Mouse (Mus musculus) gastrocnemius, postnatal 36 days (tissue): ENCODE measurements around the gene Ubp1. TPM values are rescaled to one million over a fixed set of nuclear protein-coding genes. Genes with fewer than 3 reads are reported as not detected.

Experiments
- DNase-seq, 2 experiments: peaks; one replicate each; pipeline ENCODE4 v3.0.0; 2022
- intact Hi-C: fragments of 180-260 bp; cut with DNase I; formaldehyde crosslinking; loops from one replicate; pipeline ENCODE4 v1.15.1; 2025
- total RNA-seq, 2 experiments: library from RNA; stranded (reverse); gene quantifications; 2 replicates each; pipeline ENCODE4 v1.2.3; 2021

Gene Ubp1
- total RNA-seq, 2 experiments from 2014 or later: 17.0 to 17.6 TPM

GRCm38 (mm10) chr9:113966838-113967237 is 36.1 kb downstream of the Ubp1 start:
- intact Hi-C loops: no loop called here
- no peak for DNase-seq

GRCm38 (mm10) chr9:113968967-113969366 is 38.2 kb downstream of the Ubp1 start:
- DNase-seq: no peak
- intact Hi-C loops: no loop called here

- no peak for DNase-seq
- intact Hi-C loops: no loop called here
Measured at GRCm38 (mm10) chr9:113969399-113969798, 38.7 kb downstream of the Ubp1 start.

- no peak for DNase-seq
- intact Hi-C loops: no loop called here
Measured at GRCm38 (mm10) chr9:113970041-113970440, 39.3 kb downstream of the Ubp1 start.

GRCm38 (mm10) chr9:113971615-113972014 is 40.9 kb downstream of the Ubp1 start:
- intact Hi-C loops: no loop called here
- DNase-seq: no peak

GRCm38 (mm10) chr9:113973857-113974256 is 43.1 kb downstream of the Ubp1 start:
- intact Hi-C loops: no loop called here
- no peak for DNase-seq

- intact Hi-C loops: no loop called here
Measured at GRCm38 (mm10) chr9:113974945-113975344, 44.2 kb downstream of the Ubp1 start.

GRCm38 (mm10) chr9:113975442-113975841 is 44.7 kb downstream of the Ubp1 start:
- intact Hi-C loops: no loop called here
- no peak for DNase-seq

More at GRCm38 (mm10) chr9:113974945-113975344, 44.2 kb downstream of the Ubp1 start:
- DNase-seq: no peak

GRCm38 (mm10) chr9:113976264-113976663 is 45.5 kb downstream of the Ubp1 start:
- DNase-seq: no peak
- intact Hi-C loops: no loop called here

GRCm38 (mm10) chr9:113977225-113977840 is 46.6 kb downstream of the Ubp1 start:
- intact Hi-C loops: no loop called here
- no peak for DNase-seq

GRCm38 (mm10) chr9:113978656-113979055 is 47.9 kb downstream of the Ubp1 start:
- intact Hi-C loops: no loop called here
- no peak for DNase-seq

GRCm38 (mm10) chr9:113979356-113979755 is 48.6 kb downstream of the Ubp1 start:
- intact Hi-C loops: no loop called here
- no peak for DNase-seq

- DNase-seq: no peak
- intact Hi-C loops: no loop called here
Measured at GRCm38 (mm10) chr9:113981099-113981880, 50.6 kb downstream of the Ubp1 start.

GRCm38 (mm10) chr9:113982451-113982850 is 51.7 kb downstream of the Ubp1 start:
- DNase-seq: no peak
- intact Hi-C loops: no loop called here

- DNase-seq: no peak
- intact Hi-C loops: no loop called here
Measured at GRCm38 (mm10) chr9:113982883-113983670, 52.3 kb downstream of the Ubp1 start.

- no peak for DNase-seq
- intact Hi-C loops: no loop called here
Measured at GRCm38 (mm10) chr9:113984946-113985620, 54.3 kb downstream of the Ubp1 start.

- DNase-seq: peak; percentile 71 to 76
- intact Hi-C loops: loop anchor here (5.0 kb wide), 1 partner anchor 127 kb away; no protein-coding TSS in a partner anchor
Measured at GRCm38 (mm10) chr9:113990547-113991248, 60.0 kb downstream of the Ubp1 start.

- intact Hi-C loops: loop anchor here (5.0 kb wide), 1 partner anchor 124 kb away; no protein-coding TSS in a partner anchor
- no peak for DNase-seq
Measured at GRCm38 (mm10) chr9:113992810-113993209, 62.1 kb downstream of the Ubp1 start.

GRCm38 (mm10) chr9:113998311-113998710 is 67.6 kb downstream of the Ubp1 start:
- no peak for DNase-seq
- intact Hi-C loops: no loop called here

- no peak for DNase-seq
- intact Hi-C loops: no loop called here
Measured at GRCm38 (mm10) chr9:114006801-114007200, 76.1 kb downstream of the Ubp1 start.
